Mouse (Mus musculus): ENCODE measurements at regions not wholly inside any gene's neighbourhood (a gene's known extent, or its start where the extent isn't known, plus 50 kb on each side); places are given as distances from the start of the nearest gene placed in this dataset.

DNA sequence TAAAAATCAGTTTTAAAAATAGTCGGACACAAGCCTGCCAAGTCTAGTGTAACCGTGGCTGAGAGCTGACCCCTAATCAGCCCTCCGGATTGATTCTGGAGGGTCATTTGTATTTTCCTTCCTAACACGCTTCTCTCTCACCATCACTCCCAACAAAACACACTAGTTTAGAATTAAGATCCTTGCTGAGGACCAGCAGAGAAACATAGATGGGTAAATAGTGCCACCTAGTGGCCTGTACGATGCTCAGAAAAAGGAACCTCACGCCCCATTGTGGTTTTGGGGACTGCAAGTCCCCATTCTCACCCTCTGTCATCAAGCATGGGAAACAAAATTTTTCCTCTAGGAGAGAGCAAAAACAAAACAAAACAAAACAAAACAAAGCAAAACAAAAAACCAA, 271.6 kb upstream of the Atp11b start:
- peak; percentile 70 for TF ChIP-seq CTCF (IDR thresholded peaks at IDR 0.05; ENCODE audit: borderline replicate concordance, insufficient read depth, low read depth, low read length)
- no peak for TF ChIP-seq POLR2A (IDR thresholded peaks at IDR 0.05; ENCODE audit: borderline replicate concordance, insufficient read depth, low read length)
